Mouse (Mus musculus) embryonic facial prominence, embryonic 10.5 days (tissue): ENCODE measurements at regions not wholly inside any gene's neighbourhood (a gene's known extent, or its start where the extent isn't known, plus 50 kb on each side); places are given as distances from the start of the nearest gene placed in this dataset.
A peak's percentile ranks its signal among the peaks of the same experiment; 100 is the strongest.

Source experiments
- DNase-seq: peaks from one replicate; pipeline ENCODE4 v3.0.0-alpha.2; 2017; ENCODE audit warnings: low spot score
- H3K27ac ChIP-seq: fragments of 300-500 bp; sonication (generic); replicated peaks from 2 replicates; pipeline ENCODE4 v1.5.1; 2016; ENCODE audit warnings: mild to moderate bottlenecking
- H3K27me3 ChIP-seq: fragments of 300-500 bp; sonication (generic); replicated peaks from 2 replicates; pipeline ENCODE4 v1.6.1; 2016; ENCODE audit warnings: low read depth, mild to moderate bottlenecking; ENCODE audit not compliant: poor library complexity, severe bottlenecking
- H3K36me3 ChIP-seq: fragments of 300-500 bp; sonication (generic); replicated peaks from 2 replicates; pipeline ENCODE4 v1.6.1; 2016; ENCODE audit warnings: mild to moderate bottlenecking, moderate library complexity
- H3K4me1 ChIP-seq: fragments of 300-500 bp; sonication (generic); 2 replicates; pipeline ENCODE4 v1.6.1; 2016
- H3K4me3 ChIP-seq: fragments of 300-500 bp; sonication (generic); 2 replicates; pipeline ENCODE4 v1.5.1; 2016; ENCODE audit warnings: mild to moderate bottlenecking, moderate library complexity
- H3K9me3 ChIP-seq: fragments of 300-500 bp; sonication (generic); 2 replicates; pipeline ENCODE4 v1.6.1; 2016; ENCODE audit warnings: mild to moderate bottlenecking
- WGBS: fragments of 180-500 bp; shearing (Covaris S2); methylation state at CpG from one replicate; pipeline ENCODE4 v1.1.7; 2016; 5-methylcytosine and 5-hydroxymethylcytosine counted together

DNA sequence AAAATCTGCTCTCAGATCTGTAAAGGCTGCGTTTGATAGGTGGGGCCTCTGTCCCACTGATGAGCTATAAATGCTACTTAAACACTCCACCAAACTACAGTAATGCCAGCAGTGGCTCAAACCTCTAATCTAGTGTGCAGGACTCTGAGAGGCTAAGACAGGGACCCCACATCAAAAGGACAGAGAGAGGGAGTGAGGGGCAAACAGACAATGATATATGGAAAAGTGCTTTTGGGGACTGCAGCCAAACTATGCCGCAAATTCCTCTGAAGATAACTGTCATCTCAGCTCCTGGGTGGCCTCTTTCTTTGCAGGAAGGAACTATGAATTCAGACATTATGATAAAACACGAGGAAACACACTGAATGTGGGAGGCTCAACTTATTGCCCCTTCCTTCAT is 138.9 kb upstream of the Ddit4l start:
- no peak overlapping the region for H3K4me3 ChIP-seq
- H3K27me3 ChIP-seq = no peaks in the 10 kb centered on the region
- no peaks in the 10 kb centered on the region for H3K9me3 ChIP-seq
- 73% methylated on average over 3 of the region's 3 CpGs for WGBS
- H3K27ac ChIP-seq = no peak overlapping the region
- no peaks in the 10 kb centered on the region for H3K36me3 ChIP-seq
- no peak for DNase-seq
- H3K4me1 ChIP-seq = no peaks in the 10 kb centered on the region

DNA sequence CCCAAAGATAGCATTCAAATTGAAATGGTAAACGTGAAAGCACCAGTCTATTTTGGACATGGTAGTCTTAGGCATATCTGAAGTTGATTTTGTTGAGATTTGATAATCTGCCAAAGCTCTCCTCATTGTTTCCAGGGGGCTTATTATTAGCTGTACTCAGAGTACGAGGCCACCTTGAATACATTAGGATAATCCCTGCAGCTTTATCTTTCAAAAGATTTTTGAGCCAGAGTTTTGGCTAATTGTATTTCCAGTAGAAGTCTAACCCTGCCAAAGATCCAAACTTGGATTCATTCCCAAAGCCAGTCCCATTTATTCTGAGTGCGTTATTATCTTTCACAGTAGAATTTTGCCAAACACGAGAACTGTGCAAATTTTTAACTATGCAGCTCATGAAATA is 138.4 kb upstream of the Ddit4l start:
- no peaks in the 10 kb centered on the region for H3K9me3 ChIP-seq
- no peaks in the 10 kb centered on the region for H3K4me1 ChIP-seq
- 79% methylated on average over 4 of the region's 4 CpGs for WGBS
- H3K27me3 ChIP-seq = no peaks in the 10 kb centered on the region
- no peak for DNase-seq
- no peak overlapping the region for H3K4me3 ChIP-seq
- H3K36me3 ChIP-seq = no peaks in the 10 kb centered on the region
- H3K27ac ChIP-seq = no peak overlapping the region

DNA sequence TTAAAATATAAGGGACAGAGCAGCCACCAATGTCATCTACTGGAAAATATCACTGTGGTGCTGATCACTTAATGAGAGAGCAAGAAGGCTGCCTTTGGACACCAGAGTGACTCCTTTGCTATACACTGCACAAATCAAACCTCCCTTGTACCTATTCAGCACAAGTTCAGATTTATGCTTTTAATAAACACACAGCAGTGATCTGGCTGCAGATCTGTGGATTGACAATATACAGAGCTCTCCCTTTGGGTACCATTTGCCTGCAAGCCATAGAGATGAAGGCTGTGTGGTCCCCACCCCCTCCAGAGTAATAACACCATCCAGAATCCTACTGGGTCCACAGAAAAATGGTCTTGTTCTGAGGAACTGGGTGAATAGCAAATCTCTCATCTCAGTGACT is 131.8 kb upstream of the Ddit4l start:
- no peak overlapping the region for H3K27ac ChIP-seq
- no peaks in the 10 kb centered on the region for H3K36me3 ChIP-seq
- H3K4me1 ChIP-seq = no peaks in the 10 kb centered on the region
- no peak for DNase-seq
- H3K9me3 ChIP-seq = no peaks in the 10 kb centered on the region
- H3K27me3 ChIP-seq = no peaks in the 10 kb centered on the region
- no peak overlapping the region for H3K4me3 ChIP-seq

DNA sequence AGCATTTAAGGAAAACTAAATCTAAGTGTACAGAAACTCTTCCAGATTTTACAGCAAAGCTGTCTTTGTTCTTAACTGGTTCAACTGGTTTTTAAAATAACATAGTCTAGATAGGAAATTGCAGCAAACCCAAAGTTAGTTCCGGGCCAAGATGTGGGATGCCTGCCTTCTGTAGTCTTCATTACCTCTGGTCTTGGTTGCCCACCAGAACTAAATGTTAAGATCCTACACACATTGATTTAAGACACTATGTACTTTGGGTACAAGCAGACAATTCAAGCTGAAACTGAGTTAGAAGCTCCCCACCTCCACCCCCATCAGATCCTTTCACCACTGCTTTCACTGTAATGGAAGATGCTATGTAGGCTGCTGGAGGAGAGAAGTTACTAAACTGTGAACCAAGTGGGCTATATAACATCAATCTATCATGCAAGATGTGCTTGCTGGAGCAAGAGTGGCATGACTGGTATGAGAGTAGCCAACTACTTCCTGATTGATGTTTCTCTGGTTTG is 129.8 kb upstream of the Ddit4l start:
- Histone ChIP-seq H3K4me1 (no peaks in the 10 kb centered on the region), H3K27ac (no peak overlapping the region), H3K27me3 (no peaks in the 10 kb centered on the region), H3K36me3 (no peaks in the 10 kb centered on the region), H3K4me3 (no peak overlapping the region), H3K9me3 (no peaks in the 10 kb centered on the region)
- WGBS = 88% methylated on average over 1 of the region's 1 CpGs
- DNase-seq = no peak

DNA sequence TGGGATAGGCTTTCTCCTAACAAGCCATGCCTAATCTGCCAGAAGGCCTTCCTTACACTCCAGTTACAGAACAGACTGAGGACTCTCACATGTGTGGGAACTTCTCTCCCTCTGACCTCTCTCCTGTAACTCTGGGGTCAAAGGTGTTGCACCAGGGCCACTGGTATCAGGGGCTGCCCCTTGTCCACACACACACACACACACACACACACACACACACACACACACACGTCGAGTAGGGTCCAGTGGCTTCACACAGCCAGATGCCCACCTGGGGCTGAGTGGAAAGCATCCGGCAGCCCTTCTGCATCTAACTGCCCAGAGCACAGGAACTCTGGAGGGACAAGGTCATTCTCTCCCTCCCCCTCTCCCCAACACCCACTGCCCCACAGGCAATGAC is 123.1 kb upstream of the Ddit4l start:
- no peaks in the 10 kb centered on the region for H3K36me3 ChIP-seq
- no peak overlapping the region for H3K4me3 ChIP-seq
- no peaks in the 10 kb centered on the region for H3K27me3 ChIP-seq
- no peaks in the 10 kb centered on the region for H3K4me1 ChIP-seq
- no peaks in the 10 kb centered on the region for H3K9me3 ChIP-seq
- H3K27ac ChIP-seq = no peak overlapping the region
- DNase-seq = no peak
- 70% methylated on average over 3 of the region's 3 CpGs for WGBS

DNA sequence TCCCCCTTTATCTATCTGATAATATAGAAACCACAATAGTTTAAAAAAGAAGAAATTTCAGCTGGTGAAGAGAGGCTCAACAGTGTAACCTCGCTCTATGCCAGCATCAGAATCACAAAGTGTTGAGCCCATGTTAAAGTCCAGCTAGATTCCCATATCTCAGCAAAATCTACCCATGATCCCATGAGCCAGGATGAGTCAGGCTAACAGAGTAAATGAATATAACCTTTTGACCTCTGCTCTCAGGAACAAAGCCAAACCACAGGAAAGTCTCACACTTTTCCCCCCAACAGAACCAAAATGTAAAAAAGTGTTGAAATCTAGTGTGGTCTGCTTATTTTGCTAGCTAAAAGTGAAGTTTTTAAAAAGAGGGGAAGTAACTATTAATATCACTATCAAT is 110.1 kb upstream of the Ddit4l start:
- no peaks in the 10 kb centered on the region for H3K36me3 ChIP-seq
- no peak overlapping the region for H3K27ac ChIP-seq
- peaks cover 12% of the 10 kb centered on the region; the same call in 1 of the 2 replicates for H3K4me1 ChIP-seq

DNA sequence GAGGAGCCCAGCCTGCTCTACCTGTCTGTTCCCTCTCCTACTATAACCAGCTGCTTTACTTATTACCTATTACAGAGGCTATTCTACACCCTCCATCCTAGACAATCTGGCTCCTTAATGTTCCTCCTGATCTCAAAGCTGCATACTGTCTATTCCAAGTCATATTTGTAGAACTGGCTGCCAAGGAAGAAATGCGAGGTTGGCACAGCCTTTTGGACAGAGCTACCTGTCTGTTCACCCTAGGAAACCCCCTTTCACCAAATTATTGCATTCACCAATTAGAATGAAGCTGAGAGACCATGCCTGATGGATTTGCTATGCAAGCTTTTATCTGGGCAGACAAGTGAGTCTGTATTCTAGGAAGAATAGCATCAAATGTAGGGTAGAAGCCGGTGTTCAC is 109.0 kb upstream of the Ddit4l start:
- Histone ChIP-seq H3K4me1 (peaks cover 12% of the 10 kb centered on the region; the same call in 1 of the 2 replicates), H3K9me3 (no peaks in the 10 kb centered on the region), H3K36me3 (no peaks in the 10 kb centered on the region), H3K4me3 (no peak overlapping the region), H3K27ac (peak overlapping the region; percentile 12; the same call in 1 of the 2 replicates), H3K27me3 (no peaks in the 10 kb centered on the region)
- DNase-seq = no peak
- 92% methylated on average over 2 of the region's 2 CpGs for WGBS

More for the DNA sequence above, 110.1 kb upstream of the Ddit4l start:
- WGBS = 90% methylated on average over 1 of the region's 1 CpGs
- H3K27me3 ChIP-seq = no peaks in the 10 kb centered on the region
- H3K9me3 ChIP-seq = no peaks in the 10 kb centered on the region
- DNase-seq = no peak
- H3K4me3 ChIP-seq = no peak overlapping the region

DNA sequence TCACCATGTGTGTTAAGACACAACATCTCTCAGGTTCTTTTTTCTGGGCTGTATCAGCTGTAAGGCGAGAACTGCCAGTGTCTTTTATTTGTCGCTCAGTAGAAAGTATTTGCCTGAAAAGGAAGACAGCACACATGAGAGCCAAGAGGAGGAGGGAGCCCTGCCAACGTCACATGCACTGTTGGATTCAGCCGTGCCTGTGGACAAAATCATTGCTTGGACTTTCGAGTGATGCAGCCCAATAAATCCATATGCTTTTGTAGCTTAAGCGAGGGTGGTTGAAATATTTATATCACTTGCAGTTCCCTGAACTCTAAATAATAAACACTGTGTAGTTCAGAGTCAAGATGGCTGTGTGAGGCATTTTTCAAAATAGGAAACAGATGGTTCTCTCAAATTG is 108.4 kb upstream of the Ddit4l start:
- H3K4me1 ChIP-seq = peaks cover 12% of the 10 kb centered on the region; the same call in 1 of the 2 replicates
- peak overlapping the region; percentile 48 for H3K27ac ChIP-seq
- 53% methylated on average over 6 of the region's 6 CpGs for WGBS
- H3K9me3 ChIP-seq = no peaks in the 10 kb centered on the region
- no peaks in the 10 kb centered on the region for H3K27me3 ChIP-seq
- no peaks in the 10 kb centered on the region for H3K36me3 ChIP-seq
- no peak overlapping the region for H3K4me3 ChIP-seq
- DNase-seq = peak; percentile 23

DNA sequence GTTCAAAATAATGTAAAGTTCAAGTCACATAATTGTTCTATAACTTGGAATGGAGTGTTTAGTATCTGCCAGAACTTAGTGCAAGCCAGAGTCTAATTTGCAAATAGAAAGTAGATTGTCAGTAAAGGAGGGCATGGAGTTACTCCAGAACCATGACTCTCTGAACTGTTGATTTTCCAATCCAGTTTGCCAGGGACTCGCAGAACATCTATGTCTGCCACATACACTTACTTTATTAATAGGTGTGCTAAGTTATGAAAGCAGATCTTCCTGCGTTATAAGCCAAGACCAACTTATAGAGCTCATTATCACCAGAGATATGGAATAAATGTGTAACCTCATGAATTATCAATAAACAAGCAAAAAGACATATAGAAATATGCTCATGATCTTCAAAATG is 107.2 kb upstream of the Ddit4l start:
- Histone ChIP-seq H3K4me3 (no peak overlapping the region), H3K27me3 (no peaks in the 10 kb centered on the region), H3K4me1 (peaks cover 12% of the 10 kb centered on the region; the same call in 1 of the 2 replicates), H3K36me3 (no peaks in the 10 kb centered on the region), H3K27ac (no peak overlapping the region), H3K9me3 (no peaks in the 10 kb centered on the region)
- 93% methylated on average over 2 of the region's 2 CpGs for WGBS
- DNase-seq = no peak

DNA sequence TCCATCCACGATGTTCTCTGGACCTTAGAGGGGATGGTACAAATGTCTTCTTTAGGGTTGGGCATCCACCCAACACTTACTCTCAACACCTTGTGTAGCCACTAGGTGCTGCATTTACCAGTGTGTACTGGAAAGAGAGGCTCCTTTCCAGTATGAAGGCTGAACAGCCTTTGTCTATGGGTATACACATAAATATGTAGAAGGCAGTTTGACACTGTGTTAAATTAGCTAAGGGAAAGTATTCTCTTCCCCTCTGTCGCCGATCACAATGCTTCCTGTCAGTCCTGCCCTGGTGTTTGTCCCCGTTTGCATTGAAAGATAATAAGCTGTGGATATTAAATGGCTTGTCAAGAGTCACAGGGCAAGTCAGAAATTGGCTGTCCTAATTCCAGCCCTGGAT is 104.0 kb upstream of the Ddit4l start:
- DNase-seq = no peak
- Histone ChIP-seq H3K27me3 (no peaks in the 10 kb centered on the region), H3K4me3 (no peak overlapping the region), H3K36me3 (no peaks in the 10 kb centered on the region), H3K4me1 (peaks cover 12% of the 10 kb centered on the region; the same call in 1 of the 2 replicates), H3K27ac (no peak overlapping the region), H3K9me3 (no peaks in the 10 kb centered on the region)
- WGBS = 65% methylated on average over 4 of the region's 4 CpGs

DNA sequence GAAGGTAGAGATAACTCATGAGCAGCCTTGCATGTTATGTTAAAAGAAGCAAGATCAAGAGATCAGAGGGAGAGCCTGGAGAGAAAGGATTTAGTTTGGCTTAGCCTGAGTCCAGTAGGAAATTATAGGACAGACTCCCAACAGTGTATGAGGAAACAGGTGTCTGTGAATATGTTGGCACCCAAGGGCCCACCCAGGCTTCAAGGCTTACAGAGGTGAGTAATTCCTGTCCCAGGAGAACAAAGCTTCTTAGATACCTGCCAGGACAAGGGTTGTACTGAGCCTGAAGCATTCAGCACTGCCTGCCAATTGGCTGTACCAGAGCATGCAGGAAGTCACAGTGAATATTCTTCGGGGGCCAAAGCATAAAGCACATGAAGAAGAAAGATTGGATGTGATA is 101.2 kb upstream of the Ddit4l start:
- H3K27me3 ChIP-seq = no peaks in the 10 kb centered on the region
- WGBS = 90% methylated on average over 1 of the region's 1 CpGs
- no peaks in the 10 kb centered on the region for H3K4me1 ChIP-seq
- no peaks in the 10 kb centered on the region for H3K36me3 ChIP-seq
- H3K4me3 ChIP-seq = no peak overlapping the region
- no peaks in the 10 kb centered on the region for H3K9me3 ChIP-seq
- no peak for DNase-seq
- no peak overlapping the region for H3K27ac ChIP-seq

DNA sequence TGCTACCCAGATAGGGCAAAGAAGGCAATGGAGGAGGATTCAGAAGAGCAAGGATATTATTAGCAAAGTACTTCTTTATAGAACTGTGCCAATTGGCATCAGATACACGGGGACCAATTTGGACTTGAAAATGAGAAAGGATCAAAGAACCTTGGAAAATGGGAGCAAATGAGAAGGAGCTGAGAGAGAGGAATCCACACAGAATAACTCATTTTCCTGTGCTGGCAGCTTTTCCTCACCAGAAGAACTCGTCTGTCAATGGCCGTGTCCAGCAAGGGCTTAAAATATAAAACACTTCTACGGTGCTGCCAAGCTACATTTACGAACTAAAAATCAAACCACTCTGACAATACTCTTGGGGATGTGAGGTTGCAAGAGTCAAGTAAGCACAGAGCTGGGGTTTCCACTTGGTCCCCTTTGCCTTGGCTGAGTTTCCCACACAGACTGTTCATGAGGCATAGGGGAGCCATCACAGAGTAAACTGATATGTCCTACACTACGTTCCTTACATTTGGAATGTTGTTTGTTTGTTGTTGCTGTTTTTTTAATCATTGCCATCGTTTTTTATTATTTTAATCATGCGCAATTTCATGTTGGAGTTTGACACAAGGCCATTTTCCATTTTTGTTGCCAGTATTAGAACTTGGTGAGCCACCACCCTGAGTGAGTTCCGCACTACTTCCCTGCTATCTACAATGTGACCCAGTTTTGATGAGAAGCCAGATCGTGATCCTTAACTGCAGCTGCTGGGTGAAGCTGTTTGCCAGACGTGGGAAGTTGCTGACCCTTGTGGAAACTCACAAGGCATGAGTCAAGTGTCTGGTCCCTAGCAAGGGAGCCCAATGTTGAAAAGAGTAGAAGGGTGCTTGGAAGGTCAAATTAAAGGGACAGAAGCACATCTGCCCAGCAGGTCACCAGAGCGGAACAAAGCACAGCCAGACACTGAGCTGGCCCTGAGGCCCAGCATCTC is 95.5 kb upstream of the Ddit4l start:
- Histone ChIP-seq H3K4me1 (peaks cover 19% of the 10 kb centered on the region), H3K4me3 (no peak overlapping the region), H3K9me3 (no peaks in the 10 kb centered on the region), H3K27ac (no peak overlapping the region), H3K27me3 (no peaks in the 10 kb centered on the region), H3K36me3 (no peaks in the 10 kb centered on the region)
- 77% methylated on average over 12 of the region's 12 CpGs for WGBS
- no peak for DNase-seq

DNA sequence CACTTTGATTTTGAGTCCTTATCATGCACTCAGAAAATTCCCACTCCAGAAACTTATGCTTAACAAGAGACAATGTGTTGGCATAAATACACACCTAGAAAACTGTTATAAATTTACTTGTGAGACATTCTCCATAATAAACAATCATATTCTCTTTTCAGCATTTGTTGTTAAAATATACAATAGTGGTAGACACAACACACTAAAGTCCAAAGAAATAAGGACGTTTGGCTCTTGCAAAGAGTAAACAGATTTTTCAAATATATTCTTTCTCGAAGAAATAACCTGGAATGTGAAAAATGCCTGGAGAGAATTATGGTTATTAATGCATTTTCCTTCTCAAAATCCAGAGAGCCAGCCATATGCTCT is 91.8 kb upstream of the Ddit4l start:
- Histone ChIP-seq H3K4me1 (peaks cover 21% of the 10 kb centered on the region), H3K27me3 (no peaks in the 10 kb centered on the region), H3K9me3 (no peaks in the 10 kb centered on the region), H3K4me3 (no peak overlapping the region), H3K27ac (peak overlapping the region; percentile 77), H3K36me3 (no peaks in the 10 kb centered on the region)
- DNase-seq = no peak
- WGBS = 52% methylated on average over 2 of the region's 2 CpGs
